Mouse (Mus musculus) cerebellum, postnatal 36 days (tissue): ENCODE measurements around the gene Tnnc2.

Experiments
- DNase-seq, 2 experiments: peaks; one replicate each; pipeline ENCODE4 v3.0.0; 2021 to 2022; ENCODE audit warnings: mixed read lengths in 2 of 2

Gene Tnnc2

GRCm38 (mm10) chr2:164771123-164771522 lies 8.6 kb downstream of the Tnnc2 start:
- no peak for DNase-seq

- no peak for DNase-seq
These were observed 9.5 kb downstream of the Tnnc2 start for GRCm38 (mm10) chr2:164770279-164770678.

GRCm38 (mm10) chr2:164769258-164770037 lies 10.3 kb downstream of the Tnnc2 start, which contains the start of gene Ube2c:
Gene Ube2c (plus strand): TSS chr2:164769898.
- DNase-seq = peak; percentile 97 to 98

GRCm38 (mm10) chr2:164767812-164768540 lies 11.8 kb downstream of the Tnnc2 start:
- DNase-seq = no peak

GRCm38 (mm10) chr2:164765841-164766240 lies 13.9 kb downstream of the Tnnc2 start:
- DNase-seq = no peak

GRCm38 (mm10) chr2:164762593-164762992 lies 17.2 kb downstream of the Tnnc2 start:
- DNase-seq = no peak

- no peak for DNase-seq
These were observed 17.8 kb downstream of the Tnnc2 start for GRCm38 (mm10) chr2:164761971-164762370.

- peak in 1 of 2 experiments; percentile 21 for DNase-seq
These were observed 18.3 kb downstream of the Tnnc2 start for GRCm38 (mm10) chr2:164761502-164761901.

GRCm38 (mm10) chr2:164760059-164760833 lies 19.5 kb downstream of the Tnnc2 start:
- no peak for DNase-seq

- no peak for DNase-seq
These were observed 21.1 kb downstream of the Tnnc2 start for GRCm38 (mm10) chr2:164758692-164759091.

GRCm38 (mm10) chr2:164757841-164758240 lies 21.9 kb downstream of the Tnnc2 start:
- no peak for DNase-seq

GRCm38 (mm10) chr2:164754800-164755199 lies 25.0 kb downstream of the Tnnc2 start:
- no peak for DNase-seq

GRCm38 (mm10) chr2:164754105-164754504 lies 25.7 kb downstream of the Tnnc2 start:
- DNase-seq = no peak

GRCm38 (mm10) chr2:164752454-164752853 lies 27.3 kb downstream of the Tnnc2 start:
- no peak for DNase-seq

GRCm38 (mm10) chr2:164748991-164749390 lies 30.8 kb downstream of the Tnnc2 start:
- no peak for DNase-seq

- no peak for DNase-seq
These were observed 31.6 kb downstream of the Tnnc2 start for GRCm38 (mm10) chr2:164748191-164748590.

- no peak for DNase-seq
These were observed 33.1 kb downstream of the Tnnc2 start for GRCm38 (mm10) chr2:164746693-164747092.

GRCm38 (mm10) chr2:164745843-164746479 lies 33.8 kb downstream of the Tnnc2 start, which contains the start of the genes Wfdc3 and Dnttip1:
Gene Wfdc3 (minus strand): TSS chr2:164745931.
Gene Dnttip1 (plus strand): TSS chr2:164745983.
- peak; percentile 91 to 92 for DNase-seq

- DNase-seq = no peak
These were observed 34.8 kb downstream of the Tnnc2 start for GRCm38 (mm10) chr2:164744987-164745386.

- DNase-seq = no peak
These were observed 39.9 kb downstream of the Tnnc2 start for GRCm38 (mm10) chr2:164739876-164740275.

- DNase-seq = no peak
These were observed 42.2 kb downstream of the Tnnc2 start for GRCm38 (mm10) chr2:164737377-164738090.

GRCm38 (mm10) chr2:164735446-164735845 lies 44.3 kb downstream of the Tnnc2 start:
- no peak for DNase-seq
